Mouse (Mus musculus) gastrocnemius, adult 2 months (tissue): Measurements from ENCODE around the gene Trim15. TPM values are rescaled to one million over a fixed set of nuclear protein-coding genes. Genes with fewer than 3 reads are reported as not detected.
"Not testable (repeated sequence)": the region's sequence is repeated elsewhere in the genome, so short reads cannot be mapped to it uniquely, and the experiment has no call there.

Experiments used
- DNase-seq: peaks from one replicate; pipeline ENCODE4 v3.0.0; 2022
- H3K27ac ChIP-seq: fragments of 200-600 bp; 2 replicates; pipeline ENCODE4 v1.8.1; 2022; ENCODE audit warnings: mild to moderate bottlenecking
- H3K4me3 ChIP-seq: fragments of 200-600 bp; 2 replicates; pipeline ENCODE4 v1.8.1; 2022; ENCODE audit warnings: mild to moderate bottlenecking, moderate library complexity
- CTCF ChIP-seq: fragments of 200-600 bp; IDR thresholded peaks from 2 replicates; pipeline ENCODE4 v1.8.1; 2022; ENCODE audit warnings: antibody characterized with exemption, mild to moderate bottlenecking, moderate library complexity
- intact Hi-C: fragments of 180-260 bp; cut with DNase I; formaldehyde crosslinking; loops from one replicate; pipeline ENCODE4 v1.15.1; 2025
- total RNA-seq, 2 experiments: library from RNA; stranded (reverse); gene quantifications; 2 replicates each; pipeline ENCODE4 v1.2.3; 2021

Trim15 gene
- total RNA-seq, 2 experiments from 2014 or later, result not detected

DNA sequence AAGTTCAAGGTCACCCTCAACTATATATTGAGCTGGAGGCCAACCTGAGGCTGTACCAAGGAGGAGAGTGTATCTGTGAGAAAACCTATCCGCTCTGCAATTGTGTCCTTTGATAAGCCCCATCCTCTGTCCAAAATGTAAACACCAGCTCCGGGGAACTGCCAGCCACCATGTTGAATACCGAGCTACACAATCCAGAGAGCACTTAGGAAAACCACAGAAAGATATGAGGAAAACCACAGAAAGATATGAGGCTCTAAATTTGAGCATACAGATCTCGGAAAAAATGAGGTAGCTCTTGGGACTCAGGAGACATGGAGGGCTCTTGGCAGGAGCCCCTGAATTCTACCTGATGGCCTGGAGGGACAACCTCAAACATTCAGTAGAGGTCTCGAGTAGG is 26.4 kb upstream of the Trim15 start:
- no peak overlapping the region for H3K27ac ChIP-seq
- DNase-seq, result no peak
- no peak for TF ChIP-seq CTCF
- intact Hi-C loops, result no loop called here
- H3K4me3 ChIP-seq, result no peak overlapping the region

DNA sequence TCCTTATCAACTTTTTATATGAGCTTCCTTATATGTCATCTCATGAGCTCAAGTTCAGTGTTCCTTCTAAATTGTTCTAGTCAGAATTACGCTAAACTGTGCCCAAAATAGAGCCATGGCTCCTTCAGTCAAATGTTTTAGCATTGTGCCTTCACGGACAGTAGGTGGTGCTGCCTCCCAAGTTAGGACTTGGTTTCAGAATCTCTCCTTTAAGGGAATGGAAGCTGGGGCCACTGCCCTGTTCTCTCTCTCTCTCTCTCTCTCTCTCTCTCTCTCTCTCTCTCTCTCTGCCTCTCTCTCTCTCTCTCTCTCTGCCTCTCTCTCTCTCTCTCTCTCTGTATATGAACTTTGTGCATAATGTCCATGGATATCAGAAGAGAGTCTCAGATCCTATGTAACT is 25.4 kb upstream of the Trim15 start:
- Histone ChIP-seq H3K27ac (no peak overlapping the region), H3K4me3 (no peak overlapping the region)
- peak; percentile 42 for DNase-seq
- intact Hi-C loops, result no loop called here
- TF ChIP-seq CTCF, result peak; percentile 66

DNA sequence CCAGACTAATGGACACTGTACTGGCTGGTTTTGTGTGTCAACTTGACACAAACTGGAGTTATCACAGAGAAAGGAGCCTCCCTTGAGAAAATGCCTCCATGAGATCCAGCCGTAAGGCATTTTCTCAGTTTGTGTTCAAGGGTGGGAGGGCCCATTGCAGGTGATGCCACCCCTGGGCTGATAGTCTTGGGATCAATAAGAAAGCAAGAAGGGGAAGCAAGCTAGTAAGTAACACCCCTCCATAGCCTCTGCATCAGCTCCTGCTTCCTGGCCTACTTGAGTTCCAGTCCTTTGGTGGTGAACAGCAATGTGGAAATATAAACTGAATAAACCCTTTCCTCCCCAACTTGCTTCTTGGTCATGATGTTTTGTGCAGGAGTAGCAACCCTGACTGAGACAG is 24.5 kb upstream of the Trim15 start:
- H3K27ac ChIP-seq, intact Hi-C loops, DNase-seq, H3K4me3 ChIP-seq: not testable (repeated sequence)

DNA sequence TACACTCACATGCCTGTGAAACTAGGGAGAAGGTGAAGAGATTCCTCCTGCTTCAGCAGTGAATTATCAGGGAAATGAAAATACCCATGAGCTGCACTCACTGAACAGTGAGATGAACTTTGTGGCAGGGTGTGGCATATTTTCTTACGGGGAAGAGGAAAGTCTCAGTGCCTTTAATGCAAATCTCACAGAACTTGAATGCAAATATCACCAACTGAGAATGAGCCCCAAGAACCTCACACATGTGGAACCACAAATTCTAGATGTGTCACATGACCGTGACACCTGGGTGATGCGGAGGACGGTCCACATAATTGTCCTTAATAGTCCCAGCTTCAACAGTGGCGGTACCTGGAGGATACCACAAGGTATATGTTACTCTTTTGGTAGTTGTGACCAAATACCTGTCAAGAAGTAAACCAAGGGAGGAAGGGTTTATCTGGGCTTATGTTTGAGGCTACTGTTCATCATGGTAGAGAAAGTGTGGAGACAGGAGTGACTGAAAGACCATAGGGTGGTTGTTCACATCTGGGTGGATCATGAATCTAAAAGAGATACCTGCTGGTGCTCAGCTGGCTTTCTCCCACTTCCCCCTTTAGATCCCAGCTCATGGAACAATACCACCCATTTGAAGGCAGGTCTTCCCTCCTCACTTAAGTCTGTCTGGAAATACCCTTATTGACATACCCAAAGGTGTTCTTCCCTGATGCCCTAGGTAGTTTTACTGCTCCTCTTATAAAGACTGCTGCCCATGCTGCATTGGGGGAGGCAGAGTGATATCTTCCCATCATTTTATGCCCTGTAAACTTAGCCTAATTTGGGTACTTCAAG is 23.3 kb upstream of the Trim15 start, which contains the start of gene Trim40:
Trim40 (minus strand) TSS at position 51 of the 831 bp plus-strand sequence.
- H3K4me3 ChIP-seq, result no peak within 1 kb of the TSS
- H3K27ac ChIP-seq, result no peak within 1 kb of the TSS
- no peak for TF ChIP-seq CTCF
- DNase-seq, result no peak
- intact Hi-C loops, result no loop called here

DNA sequence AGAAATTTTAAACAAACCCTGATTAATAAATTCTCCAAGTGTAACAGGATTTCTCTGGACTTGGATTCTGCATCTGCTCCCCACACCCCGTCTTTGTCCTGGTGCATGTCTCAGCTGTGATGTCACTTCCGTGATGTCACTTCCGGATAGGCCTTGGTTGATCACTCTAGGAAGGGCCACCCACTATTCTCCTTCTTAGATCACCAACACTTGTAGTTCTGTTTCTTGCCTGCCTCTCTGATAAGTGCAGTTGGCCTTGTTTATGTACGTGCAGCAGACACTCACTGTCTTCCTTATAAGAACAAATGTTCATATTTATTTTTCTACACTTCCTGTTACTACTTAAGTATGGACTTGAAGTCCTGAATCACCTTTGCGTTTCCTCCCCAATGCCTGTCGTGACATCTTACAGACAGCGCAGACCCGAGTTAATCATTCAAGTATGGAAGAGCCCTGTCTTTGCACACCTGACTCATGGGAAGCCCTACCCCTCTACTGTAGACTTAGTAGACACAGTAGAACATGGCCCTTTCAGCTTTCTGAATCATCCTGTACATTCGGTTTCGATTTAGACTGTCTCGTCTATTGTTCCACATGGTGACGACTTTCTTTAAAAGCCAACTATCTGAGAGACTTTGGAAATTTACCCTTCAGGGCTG is 18.3 kb upstream of the Trim15 start:
- intact Hi-C loops, result no loop called here
- no peak overlapping the region for H3K4me3 ChIP-seq
- no peak overlapping the region for H3K27ac ChIP-seq
- DNase-seq, result no peak
- TF ChIP-seq CTCF, result no peak

DNA sequence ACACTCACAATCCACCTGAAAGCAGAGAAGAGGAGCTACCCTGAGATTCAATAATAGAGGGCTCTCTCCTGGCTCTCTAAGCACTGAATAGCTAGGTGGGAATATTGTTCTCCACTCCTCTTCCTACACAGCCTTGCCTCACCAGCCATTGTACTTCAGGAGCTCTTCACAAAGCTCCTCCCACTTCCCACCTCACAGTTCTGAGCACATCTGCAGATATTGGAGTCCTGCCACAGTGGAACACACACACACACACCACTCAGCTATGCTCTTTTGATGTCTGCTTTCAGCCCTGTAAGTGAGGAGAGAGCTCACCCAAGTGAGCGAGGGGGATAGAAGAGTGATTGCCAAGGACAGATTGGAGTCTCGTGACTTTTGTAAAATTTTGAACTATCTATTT is 16.3 kb upstream of the Trim15 start:
- intact Hi-C loops, result no loop called here
- TF ChIP-seq CTCF, result no peak
- Histone ChIP-seq H3K27ac (no peak overlapping the region), H3K4me3 (no peak overlapping the region)
- DNase-seq, result no peak

DNA sequence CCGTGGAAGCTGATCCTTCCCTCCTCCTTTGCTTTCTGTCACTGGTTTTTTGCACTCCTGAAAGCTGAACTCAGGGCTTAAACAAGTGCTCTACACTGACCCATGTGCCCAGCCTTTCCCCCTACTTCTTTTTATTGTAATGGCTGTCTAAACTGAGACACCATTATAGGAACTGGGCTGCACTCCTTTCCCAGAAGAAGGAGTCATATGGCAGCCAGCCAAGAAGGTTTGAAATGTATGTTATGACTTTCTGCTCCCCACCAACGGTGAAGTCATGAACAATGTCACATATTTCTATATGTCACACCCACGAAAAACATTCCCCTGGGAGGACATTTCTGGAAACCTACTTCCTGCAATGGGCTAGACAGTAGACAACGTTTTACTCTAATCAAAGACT is 7.6 kb upstream of the Trim15 start:
- no peak for DNase-seq
- Histone ChIP-seq H3K27ac (no peak overlapping the region), H3K4me3 (no peak overlapping the region)
- no peak for TF ChIP-seq CTCF
- intact Hi-C loops, result no loop called here

DNA sequence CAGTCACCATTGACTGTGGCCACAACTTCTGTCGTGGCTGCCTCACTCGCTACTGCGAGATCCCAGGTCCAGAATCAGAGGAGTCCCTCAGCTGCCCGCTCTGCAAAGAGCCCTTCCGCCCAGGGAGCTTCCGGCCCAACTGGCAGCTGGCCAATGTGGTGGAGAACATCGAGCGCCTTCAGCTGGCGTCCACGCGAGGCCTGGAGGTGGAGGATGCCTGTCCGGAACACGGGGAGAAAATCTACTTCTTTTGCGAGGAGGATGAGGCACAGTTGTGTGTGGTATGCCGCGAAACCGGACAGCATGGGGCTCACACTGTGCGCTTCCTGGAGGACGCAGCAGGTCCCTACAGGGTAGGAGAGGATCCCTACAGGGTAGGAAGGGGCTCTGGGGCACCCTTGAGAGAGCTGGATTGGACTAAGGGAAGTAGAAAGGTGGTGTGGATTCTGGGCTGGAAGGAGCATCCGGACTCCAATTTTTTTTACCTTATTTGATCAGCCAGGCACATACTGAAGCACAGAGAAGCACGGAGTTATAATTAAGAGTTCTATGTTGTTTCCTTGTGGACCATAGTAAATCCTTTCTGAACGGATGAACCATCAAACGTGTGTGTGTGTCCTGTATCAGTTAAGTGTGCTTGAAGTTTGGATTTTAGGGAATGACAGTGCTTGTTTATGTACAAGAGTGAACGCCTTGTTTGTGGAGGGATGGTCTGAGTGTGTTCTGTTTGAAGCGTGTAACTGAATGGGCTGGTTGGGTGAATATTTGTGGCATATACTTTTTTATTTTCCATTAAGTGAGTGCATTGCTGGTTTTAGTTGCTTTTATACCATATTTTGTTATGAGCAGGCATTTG is 3.2 kb upstream of the Trim15 start:
- H3K4me3 ChIP-seq, result no peak overlapping the region
- intact Hi-C loops, result no loop called here
- no peak for DNase-seq
- H3K27ac ChIP-seq, result no peak overlapping the region
- no peak for TF ChIP-seq CTCF

DNA sequence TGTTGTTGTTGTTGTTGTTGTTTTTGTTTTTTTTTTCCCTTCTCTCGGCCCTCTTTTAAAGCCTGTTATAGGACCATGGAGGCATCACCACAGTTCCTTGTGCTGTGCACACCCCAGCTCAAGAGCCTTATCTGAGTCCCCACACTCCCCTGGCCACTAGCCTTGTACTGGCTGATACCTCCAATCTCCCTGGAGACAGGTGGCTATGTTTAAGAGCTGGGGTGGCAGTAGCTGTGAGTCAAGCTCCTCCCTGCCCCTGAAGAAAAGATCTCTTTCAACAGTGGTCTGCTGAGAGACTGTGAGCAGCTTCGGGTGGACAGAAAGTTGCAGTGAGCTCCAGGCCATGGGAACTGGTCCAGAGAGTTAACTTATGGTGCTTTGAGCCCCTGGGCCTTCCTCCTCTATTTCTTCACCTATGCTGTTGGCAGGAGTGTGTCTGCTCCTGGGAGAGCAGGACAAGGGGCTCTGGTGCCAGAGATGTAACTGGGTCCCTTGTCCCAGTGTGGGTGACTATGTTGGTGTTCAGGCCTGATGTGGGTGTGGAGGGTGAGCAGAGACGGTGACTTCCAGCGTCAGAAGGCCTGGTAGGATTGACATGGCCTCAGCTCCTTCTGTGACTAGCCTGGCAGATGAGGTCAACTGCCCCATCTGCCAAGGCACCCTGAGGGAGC is 2.4 kb upstream of the Trim15 start, which contains the start of gene Trim10:
Trim10 (plus strand) TSS at position 291 of the 671 bp plus-strand sequence.
- TF ChIP-seq CTCF, result no peak
- H3K4me3 ChIP-seq, result no peak within 1 kb of the TSS
- no peak for DNase-seq
- intact Hi-C loops, result no loop called here
- H3K27ac ChIP-seq, result no peak within 1 kb of the TSS

DNA sequence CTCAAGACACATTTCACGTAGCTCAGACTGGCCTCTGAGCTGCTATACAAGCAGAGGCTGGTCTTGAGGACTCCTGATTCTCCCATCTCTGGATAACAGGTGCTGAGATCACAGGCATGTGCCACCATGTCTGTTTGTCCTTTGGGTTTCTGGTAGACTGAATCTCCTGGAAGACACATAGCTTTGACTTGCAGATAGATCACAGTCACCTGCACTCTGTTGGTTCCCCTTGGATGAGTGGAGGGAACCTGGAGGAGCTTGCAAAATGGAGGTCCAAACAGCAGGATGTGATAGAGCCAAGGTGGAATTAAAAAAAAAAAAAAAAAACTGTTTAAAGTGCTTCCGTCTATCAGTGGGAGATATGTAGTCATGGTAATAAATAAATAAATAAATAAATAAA is 1.8 kb upstream of the Trim15 start:
- TF ChIP-seq CTCF, result no peak
- Histone ChIP-seq H3K27ac (no peak overlapping the region), H3K4me3 (no peak overlapping the region)
- no peak for DNase-seq
- intact Hi-C loops, result no loop called here

DNA sequence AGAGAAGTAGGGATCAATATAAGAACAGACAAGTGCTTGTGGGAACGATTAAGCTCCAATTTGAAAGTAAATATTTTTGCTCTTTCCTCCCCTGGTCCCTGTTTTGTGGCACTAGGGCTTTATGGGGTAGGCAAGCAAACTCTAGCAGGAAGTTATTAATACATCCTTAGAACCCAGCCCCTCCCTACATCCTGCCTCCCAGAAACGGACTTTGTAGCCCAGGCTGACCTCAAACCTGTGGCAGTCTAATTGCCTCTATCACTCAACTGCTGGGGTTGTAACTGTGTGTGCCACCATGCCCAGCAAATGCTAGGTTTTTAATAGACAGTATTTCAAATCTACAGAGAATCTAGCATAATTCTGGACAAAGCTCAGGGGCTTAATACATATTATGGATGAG is 5.3 kb downstream of the Trim15 start:
- no peak overlapping the region for H3K4me3 ChIP-seq
- no peak overlapping the region for H3K27ac ChIP-seq
- DNase-seq, result no peak
- intact Hi-C loops, result no loop called here
- TF ChIP-seq CTCF, result no peak

DNA sequence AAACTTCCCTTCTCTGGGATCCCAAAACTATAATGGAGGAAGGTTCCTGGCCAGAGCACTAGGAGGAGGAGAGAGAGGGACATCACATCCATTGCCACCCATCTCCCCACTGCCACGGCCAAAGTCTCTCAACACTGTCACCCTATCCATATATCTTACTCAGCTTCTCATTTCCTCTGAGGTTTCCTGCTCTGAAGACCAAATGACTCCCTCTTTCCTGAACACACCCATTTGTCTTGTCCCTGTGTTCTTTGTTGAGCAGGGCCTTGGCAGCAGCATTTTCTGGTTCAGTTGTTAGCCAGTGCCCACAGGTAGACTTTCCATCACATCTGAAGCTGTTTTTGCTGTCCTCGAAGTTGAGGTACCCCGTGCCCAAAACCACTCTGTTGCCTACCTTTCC is 8.8 kb downstream of the Trim15 start:
- Histone ChIP-seq H3K27ac (no peak overlapping the region), H3K4me3 (no peak overlapping the region)
- TF ChIP-seq CTCF, result no peak
- intact Hi-C loops, result no loop called here
- no peak for DNase-seq
